Mouse (Mus musculus) E14TG2a.4 (cell line): ENCODE measurements around the gene Gba2.
A peak's percentile ranks its signal among the peaks of the same experiment; 100 is the strongest.

Experiments
- H3K27me3 ChIP-seq: 2 replicates; pipeline ENCODE4 v1.6.1; 2014; ENCODE audit warnings: low read length, control low read depth; ENCODE audit not compliant: insufficient read depth
- H3K36me3 ChIP-seq: 2 replicates; pipeline ENCODE4 v1.6.1; 2014; ENCODE audit warnings: low read length, control low read depth; ENCODE audit not compliant: insufficient read depth
- H3K4me1 ChIP-seq: replicated peaks from 2 replicates; pipeline ENCODE4 v1.6.1; 2014; ENCODE audit warnings: low read depth, low read length, control low read depth
- H3K4me3 ChIP-seq: replicated peaks from 2 replicates; pipeline ENCODE4 v1.5.1; 2014; ENCODE audit warnings: mild to moderate bottlenecking, low read length
- H3K9me3 ChIP-seq: 2 replicates; pipeline ENCODE4 v1.6.1; 2014; ENCODE audit warnings: low read length, control low read depth
- CTCF ChIP-seq: conservative IDR thresholded peaks from 2 replicates; pipeline ENCODE4 v1.5.1; 2014; ENCODE audit warnings: low read length
- NANOG ChIP-seq: IDR thresholded peaks from 2 replicates; pipeline ENCODE4 v1.6.1; 2014; ENCODE audit warnings: borderline replicate concordance, low read length, mixed read lengths
- POU5F1 ChIP-seq: IDR thresholded peaks from 2 replicates; pipeline ENCODE4 v1.6.1; 2014; ENCODE audit warnings: low read length, borderline replicate concordance

The Gba2 gene

DNA sequence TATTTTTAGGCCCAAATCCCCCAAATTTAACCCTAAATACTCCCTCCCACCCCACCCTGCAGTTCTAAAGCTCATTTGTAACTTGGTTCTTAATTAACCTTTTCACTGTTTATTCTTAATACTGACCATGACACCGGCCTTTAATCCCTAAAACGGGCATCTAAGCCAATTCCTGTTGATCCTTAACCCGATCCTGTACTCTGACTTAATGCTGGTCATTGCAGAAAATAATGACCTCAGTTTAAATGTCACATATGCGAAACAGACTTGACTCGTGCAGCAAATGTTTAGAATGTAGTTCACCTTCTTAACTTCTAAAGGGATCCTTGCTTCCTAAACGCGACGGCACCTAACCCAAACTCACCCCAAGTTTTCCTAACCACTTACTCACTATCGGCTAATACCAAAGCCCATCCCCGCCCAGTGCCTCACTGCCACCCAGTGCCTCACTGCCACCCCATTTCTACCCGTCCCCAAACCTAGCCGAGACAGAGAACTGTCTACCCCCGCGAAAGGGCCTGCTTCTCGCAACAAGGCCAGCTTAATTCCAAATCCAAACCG, 17.2 kb downstream of the Gba2 start:
- H3K36me3 ChIP-seq = peaks cover 47% of the 10 kb centered on the region
- no peaks in the 10 kb centered on the region for H3K9me3 ChIP-seq
- TF ChIP-seq NANOG = no peak
- no peak for TF ChIP-seq CTCF
- TF ChIP-seq POU5F1 = no peak
- no peaks in the 10 kb centered on the region for H3K27me3 ChIP-seq
- H3K4me3 ChIP-seq = peak overlapping the region; percentile 94
- peaks cover 69% of the 10 kb centered on the region for H3K4me1 ChIP-seq

DNA sequence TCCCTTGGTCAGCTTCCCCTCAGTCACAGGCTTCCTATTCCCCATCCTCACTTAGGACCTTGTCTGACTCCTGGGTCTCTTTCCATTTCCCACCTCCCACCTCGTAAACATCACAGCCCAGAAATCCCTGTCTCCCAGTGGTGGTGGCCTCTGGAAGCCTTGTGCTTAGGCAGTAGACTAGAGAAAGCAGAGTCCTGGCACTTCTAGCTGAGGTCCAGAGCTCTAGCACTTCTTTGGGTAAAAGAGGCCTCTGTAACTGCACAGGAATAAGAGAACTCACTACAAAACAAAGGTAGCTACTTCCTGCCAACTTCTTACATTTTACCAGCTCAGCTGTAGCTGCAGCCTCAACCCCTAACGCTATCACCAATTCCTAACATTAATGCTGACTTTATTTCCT, 17.7 kb downstream of the Gba2 start:
- TF ChIP-seq CTCF = no peak
- no peak for TF ChIP-seq NANOG
- TF ChIP-seq POU5F1 = no peak
- Histone ChIP-seq H3K4me1 (peaks cover 74% of the 10 kb centered on the region), H3K9me3 (no peaks in the 10 kb centered on the region), H3K4me3 (peak overlapping the region; percentile 94), H3K27me3 (no peaks in the 10 kb centered on the region), H3K36me3 (peaks cover 47% of the 10 kb centered on the region)

- H3K27me3 ChIP-seq = no peaks in the 10 kb centered on the region
- no peaks in the 10 kb centered on the region for H3K9me3 ChIP-seq
- H3K36me3 ChIP-seq = peaks cover 47% of the 10 kb centered on the region
- H3K4me1 ChIP-seq = peaks cover 77% of the 10 kb centered on the region
- TF ChIP-seq CTCF = no peak
- no peak for TF ChIP-seq NANOG
- TF ChIP-seq POU5F1 = no peak
- H3K4me3 ChIP-seq = peak overlapping the region; percentile 70
Observed at GRCm38 (mm10) chr4:43560243-43560611, 18.4 kb downstream of the Gba2 start.

DNA sequence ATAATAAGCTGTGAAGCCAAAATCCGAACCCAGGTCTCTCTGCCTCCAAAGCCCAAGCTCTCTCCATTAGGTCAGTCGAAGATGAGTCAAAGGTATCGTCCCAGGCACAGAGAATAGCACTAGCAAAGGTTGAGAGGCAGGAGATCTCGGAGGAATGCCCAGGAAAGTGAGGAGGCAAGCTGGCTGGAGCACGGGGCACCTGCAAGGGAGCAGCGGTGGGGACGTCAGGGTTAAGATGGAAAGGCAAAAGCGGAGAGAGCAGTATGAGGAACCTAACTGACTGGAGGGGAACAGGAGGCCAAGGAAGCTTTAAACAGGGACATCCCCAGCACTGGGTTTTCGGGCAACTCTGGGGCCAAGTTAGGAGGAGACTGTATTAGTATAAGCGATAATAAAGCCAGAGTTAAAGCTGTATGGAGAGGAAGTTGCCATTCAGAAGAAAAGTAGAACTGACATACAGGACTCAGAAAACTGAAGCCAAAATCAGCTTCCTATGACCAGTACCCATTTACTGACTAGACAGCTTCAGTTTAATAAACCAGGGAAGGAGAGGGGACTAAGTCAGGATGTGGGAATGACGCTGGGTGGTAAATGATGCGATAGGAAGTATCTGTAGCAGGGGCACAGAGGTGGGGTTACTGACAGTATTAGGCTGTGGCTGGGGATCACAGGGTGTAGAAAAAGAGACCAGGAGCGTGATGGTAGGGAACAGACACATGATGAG, 19.0 kb downstream of the Gba2 start:
- no peaks in the 10 kb centered on the region for H3K9me3 ChIP-seq
- peaks cover 77% of the 10 kb centered on the region for H3K4me1 ChIP-seq
- TF ChIP-seq POU5F1 (no peak), CTCF (no peak), NANOG (no peak)
- H3K4me3 ChIP-seq = peak overlapping the region; percentile 70
- H3K27me3 ChIP-seq = no peaks in the 10 kb centered on the region
- peaks cover 47% of the 10 kb centered on the region for H3K36me3 ChIP-seq

DNA sequence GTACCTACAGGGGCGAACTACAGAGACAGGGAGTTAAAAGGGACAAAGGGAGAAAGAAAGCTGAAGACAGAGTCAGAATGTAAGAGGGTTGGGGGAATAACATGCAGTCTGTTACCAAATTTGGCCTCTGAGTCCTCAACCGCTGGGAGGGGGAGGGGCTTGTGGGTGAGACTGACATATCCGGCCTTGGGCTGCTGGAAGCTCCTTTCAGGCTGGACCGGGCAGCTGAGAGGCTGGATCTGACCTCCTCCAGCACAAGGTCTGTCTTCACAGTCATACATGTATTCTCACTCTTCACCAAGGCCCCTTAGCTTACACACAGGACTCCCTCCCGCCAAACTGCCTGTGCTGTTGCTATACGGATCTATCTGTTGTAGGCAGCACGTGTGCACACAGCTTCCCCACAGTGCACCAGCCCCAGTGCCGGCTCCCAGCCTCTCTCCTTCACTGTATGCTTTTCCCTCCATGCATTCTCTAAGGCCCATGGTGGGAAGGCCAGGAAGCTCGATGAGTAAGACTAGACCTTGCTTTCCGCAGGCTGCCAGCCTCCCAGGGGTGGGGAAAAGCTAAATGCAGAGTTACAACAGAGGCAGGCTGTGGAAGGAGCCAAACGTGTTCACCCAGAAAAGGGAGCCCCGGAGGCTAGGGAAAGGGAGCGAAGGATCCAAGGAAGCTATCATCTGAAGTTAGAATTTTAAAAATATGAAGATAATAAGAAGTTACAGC, 19.9 kb downstream of the Gba2 start:
- Histone ChIP-seq H3K36me3 (peaks cover 49% of the 10 kb centered on the region), H3K9me3 (no peaks in the 10 kb centered on the region), H3K27me3 (no peaks in the 10 kb centered on the region), H3K4me3 (peak overlapping the region; percentile 70), H3K4me1 (peaks cover 72% of the 10 kb centered on the region)
- TF ChIP-seq NANOG = no peak; the same call in 1 of the 2 replicates
- no peak for TF ChIP-seq POU5F1
- no peak for TF ChIP-seq CTCF

DNA sequence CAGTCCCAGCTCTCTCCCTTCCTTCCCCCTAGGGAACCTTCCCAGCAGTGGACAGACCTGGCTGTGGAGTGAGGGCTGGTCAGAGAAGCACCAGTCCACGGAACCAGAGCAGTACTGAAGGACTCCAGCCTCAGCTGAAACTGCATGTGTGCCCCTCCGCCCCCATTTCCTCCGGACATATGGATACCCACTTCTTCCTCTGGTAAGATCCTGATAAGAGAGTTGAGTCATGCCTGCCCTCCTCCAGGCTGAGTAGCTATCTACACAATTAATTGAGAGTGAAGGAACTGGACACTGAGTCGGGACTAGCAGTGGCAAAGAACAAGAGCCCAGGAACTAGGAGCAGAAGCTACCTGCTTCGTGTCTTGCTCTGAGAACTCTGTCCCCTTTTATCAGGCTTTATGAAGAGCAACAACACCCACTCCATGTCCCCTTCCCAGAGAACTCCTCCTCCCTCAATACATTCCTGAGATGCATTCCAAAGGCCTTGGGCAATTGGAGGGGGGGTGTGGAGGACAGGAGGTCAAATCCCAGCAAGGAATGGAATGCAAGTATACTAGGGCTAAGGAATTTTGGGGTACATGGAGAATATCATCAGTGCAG, 20.5 kb downstream of the Gba2 start:
- Histone ChIP-seq H3K4me1 (peaks cover 65% of the 10 kb centered on the region), H3K4me3 (peak overlapping the region; percentile 70), H3K27me3 (no peaks in the 10 kb centered on the region), H3K36me3 (peaks cover 53% of the 10 kb centered on the region), H3K9me3 (no peaks in the 10 kb centered on the region)
- TF ChIP-seq NANOG (no peak), CTCF (no peak), POU5F1 (no peak)

GRCm38 (mm10) chr4:43555926-43556325, 22.7 kb downstream of the Gba2 start:
- TF ChIP-seq POU5F1 = no peak
- no peak for TF ChIP-seq NANOG
- no peak for TF ChIP-seq CTCF

DNA sequence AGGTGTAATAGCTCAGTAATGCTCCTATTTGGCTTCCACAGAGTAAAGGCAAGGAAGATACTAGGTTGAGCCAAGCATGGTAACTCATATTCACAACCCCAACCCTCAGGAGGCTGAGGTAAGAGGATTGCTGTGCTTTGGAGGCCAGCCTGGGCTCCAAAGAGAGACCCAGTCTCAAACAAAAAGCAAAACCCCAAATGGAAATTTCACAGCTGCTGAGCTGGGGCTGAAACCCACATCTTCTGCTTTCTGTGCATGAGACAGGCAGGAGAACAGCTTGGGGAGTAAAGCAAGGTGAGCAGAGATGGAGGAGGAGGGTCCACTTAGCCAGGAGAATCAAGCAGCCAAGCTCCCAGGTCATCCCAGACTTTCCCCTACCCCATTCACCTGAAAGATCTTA, 24.8 kb downstream of the Gba2 start:
- no peak for TF ChIP-seq POU5F1
- no peak for TF ChIP-seq CTCF
- TF ChIP-seq NANOG = no peak
- no peaks in the 10 kb centered on the region for H3K27me3 ChIP-seq
- H3K36me3 ChIP-seq = peaks cover 87% of the 10 kb centered on the region
- H3K4me1 ChIP-seq = peaks cover 32% of the 10 kb centered on the region
- no peak overlapping the region for H3K4me3 ChIP-seq
- no peaks in the 10 kb centered on the region for H3K9me3 ChIP-seq

More at GRCm38 (mm10) chr4:43555926-43556325, 22.7 kb downstream of the Gba2 start:
- Histone ChIP-seq H3K4me3 (no peak overlapping the region), H3K9me3 (no peaks in the 10 kb centered on the region), H3K4me1 (peaks cover 52% of the 10 kb centered on the region), H3K27me3 (no peaks in the 10 kb centered on the region), H3K36me3 (peaks cover 75% of the 10 kb centered on the region)
